Mouse (Mus musculus) left cerebral cortex, postnatal 14 days (tissue): ENCODE measurements around the gene Vmn1r209. TPM values are rescaled to one million over a fixed set of nuclear protein-coding genes. Genes with fewer than 3 reads are reported as not detected.
"Not testable (repeated sequence)": the region's sequence is repeated elsewhere in the genome, so short reads cannot be mapped to it uniquely, and the experiment has no call there.

ENCODE experiments used
- DNase-seq, 2 experiments: peaks; one replicate each; pipeline ENCODE4 v3.0.0; 2021 to 2022; ENCODE audit warnings: low spot score in 2 of 2, mixed read lengths in 1 of 2
- intact Hi-C: fragments of 180-260 bp; cut with DNase I; formaldehyde crosslinking; loops from one replicate; pipeline ENCODE4 v1.15.1; 2025
- long read RNA-seq, 2 experiments: library from polyadenylated mRNA; stranded (forward); transcript quantifications; one replicate each; pipeline ENCODE4 v2.0.0; 2021
- total RNA-seq, 2 experiments: library from RNA; stranded (reverse); gene quantifications; 2 replicates each; pipeline ENCODE4 v1.2.3; 2021

Gene Vmn1r209
- under 1 TPM in 1 of 2 experiments, not detected in 1; 0.04 TPM for total RNA-seq
- long read RNA-seq, experiment 1, result 0 reads
- long read RNA-seq, experiment 2, result 0 reads

DNA sequence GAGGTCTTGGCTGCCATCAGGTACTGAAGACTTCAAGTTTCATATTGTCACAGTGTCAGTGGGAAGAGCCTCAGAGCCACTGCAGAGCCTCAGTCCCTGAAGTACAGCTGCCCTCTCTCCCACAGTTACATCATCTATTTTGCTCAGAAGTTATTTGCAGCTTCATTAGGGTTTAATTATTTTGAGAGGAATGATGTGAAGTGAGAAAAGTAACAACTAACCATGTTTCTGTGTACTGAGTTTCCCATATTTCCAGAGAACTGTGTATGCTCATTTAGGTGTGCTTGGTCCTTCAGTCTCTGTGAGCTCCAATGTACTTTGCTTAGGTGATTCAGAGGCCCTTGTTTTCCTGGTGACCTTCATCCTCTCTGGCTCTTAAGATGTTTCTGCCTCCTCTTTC, at the start of gene Vmn1r209:
Gene Vmn1r209 (minus strand): TSS at position 101 of the 400 bp plus-strand sequence.
- DNase-seq, intact Hi-C loops: not testable (repeated sequence)

DNA sequence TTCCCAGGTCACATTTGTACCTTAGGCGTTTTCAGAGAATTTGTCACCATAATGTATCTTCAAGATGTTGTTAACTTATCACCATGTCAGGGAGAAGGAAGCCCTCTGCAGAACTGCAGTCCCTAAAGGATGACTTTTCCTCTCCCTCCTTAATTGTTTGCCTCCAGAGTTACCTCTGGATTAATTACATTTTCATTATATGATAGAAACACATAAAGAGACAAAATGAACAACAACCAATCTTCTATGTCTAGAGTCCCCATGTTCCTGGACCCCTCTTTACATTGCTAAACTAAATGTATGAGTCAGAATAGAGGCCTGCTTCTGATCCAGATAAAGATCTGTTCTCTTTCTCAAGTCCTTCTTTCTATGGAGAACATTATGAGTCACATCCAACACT, 48.0 kb upstream of the Vmn1r209 start, which contains the start of gene Vmn1r211:
Gene Vmn1r211 (minus strand): TSS at position 101 of the 400 bp plus-strand sequence.
- DNase-seq, result no peak
- intact Hi-C loops, result no loop called here

DNA sequence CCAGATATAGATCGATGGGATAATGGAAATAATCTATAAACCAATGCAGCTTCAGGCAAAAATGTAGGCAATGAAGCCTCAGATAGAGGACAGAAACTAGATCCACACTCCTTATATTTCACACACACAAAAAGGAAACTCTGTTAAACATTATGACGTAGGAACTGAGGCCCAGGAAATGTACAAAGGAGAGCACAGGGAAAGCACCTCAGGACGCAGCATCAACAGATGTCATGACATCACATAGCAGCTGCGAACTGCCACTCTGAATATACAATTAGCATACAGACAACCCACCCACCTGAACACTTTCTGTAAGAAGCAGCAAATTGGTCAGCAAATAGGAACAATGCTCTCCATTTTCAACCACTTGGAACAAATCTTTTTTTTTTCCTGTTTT, 45.3 kb upstream of the Vmn1r209 start:
- DNase-seq, result no peak

DNA sequence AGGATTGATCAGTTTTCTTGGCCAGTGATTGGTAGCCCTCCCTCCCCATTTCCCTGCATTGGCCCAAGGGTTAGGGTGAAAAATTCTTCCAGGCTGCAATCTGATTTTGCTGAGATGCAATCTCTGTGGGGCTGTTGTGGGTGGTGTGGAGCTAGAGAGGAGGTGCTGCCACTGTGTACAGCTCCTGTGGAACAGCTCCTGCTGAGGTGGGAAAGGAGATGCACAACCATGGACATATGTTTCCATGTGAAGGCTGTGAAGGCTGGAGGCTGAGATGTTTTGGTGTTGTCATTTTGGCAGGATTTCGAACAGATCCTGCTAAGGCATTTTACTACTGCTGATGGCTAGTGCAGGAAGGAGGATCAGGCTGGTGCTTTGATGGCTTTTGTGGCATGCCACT, 37.3 kb upstream of the Vmn1r209 start:
- intact Hi-C loops, result no loop called here
- no peak for DNase-seq

More for the DNA sequence above, 45.3 kb upstream of the Vmn1r209 start:
- intact Hi-C loops, result no loop called here

DNA sequence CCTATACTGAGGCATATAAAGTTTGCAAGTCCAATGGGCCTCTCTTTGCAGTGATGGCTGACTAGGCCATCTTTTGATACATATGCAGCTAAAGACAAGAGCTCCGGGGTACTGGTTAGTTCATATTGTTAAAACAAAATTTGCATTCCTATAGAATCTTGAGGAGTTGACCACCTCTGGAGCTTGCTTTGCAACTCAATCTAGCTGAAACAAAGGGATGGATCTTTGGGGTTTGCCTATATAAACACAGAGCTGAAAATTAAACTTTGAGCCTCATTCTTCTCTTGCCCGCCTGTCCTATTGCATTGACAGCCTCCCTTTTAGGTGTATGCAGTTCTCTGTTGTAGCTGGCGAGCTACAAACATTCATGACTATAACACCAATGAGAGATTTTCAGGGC, 34.8 kb upstream of the Vmn1r209 start:
- DNase-seq, intact Hi-C loops: not testable (repeated sequence)

DNA sequence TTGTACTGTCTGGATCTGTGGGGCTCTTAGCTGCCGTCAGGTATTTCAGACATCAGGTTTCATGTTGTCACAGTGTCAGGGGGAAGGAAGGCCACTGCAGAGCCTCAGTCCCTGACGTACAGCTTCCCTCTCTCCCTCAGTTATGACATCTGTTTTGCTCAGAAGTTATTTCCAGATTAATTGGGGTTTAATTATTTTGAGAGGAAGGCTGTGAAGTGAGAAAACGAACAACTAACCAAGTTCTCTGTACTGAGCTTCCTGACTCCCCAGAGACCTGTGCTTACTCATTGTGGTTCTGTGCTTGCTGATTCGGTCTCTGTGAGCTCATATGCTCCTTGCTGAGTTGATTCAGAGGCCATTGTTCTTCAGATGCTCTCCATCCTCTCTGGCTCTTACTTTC, 21.8 kb upstream of the Vmn1r209 start, which contains the start of gene Vmn1r210:
Gene Vmn1r210 (minus strand): TSS at position 101 of the 400 bp plus-strand sequence.
- DNase-seq, result no peak
- intact Hi-C loops, result no loop called here

DNA sequence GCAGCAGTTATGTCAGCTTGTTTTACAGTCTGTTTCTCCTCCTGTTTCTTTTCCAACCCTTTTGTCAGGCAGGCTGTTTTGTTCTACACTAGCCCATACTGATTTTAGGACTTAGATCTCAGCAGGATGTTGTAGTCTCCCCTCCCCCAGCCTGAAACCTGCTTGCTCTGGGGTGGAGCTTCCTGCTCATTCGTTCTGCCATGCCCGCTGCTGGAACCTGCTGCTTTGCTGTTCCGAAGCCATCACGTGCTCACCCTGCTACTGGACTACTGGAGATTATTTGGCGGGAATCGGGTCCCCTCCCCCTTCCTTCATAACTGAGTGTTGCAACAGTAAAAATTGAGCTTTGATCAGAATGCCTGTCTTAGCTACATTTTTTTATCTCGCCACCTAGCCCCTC, 19.9 kb upstream of the Vmn1r209 start:
- DNase-seq, intact Hi-C loops: not testable (repeated sequence)

DNA sequence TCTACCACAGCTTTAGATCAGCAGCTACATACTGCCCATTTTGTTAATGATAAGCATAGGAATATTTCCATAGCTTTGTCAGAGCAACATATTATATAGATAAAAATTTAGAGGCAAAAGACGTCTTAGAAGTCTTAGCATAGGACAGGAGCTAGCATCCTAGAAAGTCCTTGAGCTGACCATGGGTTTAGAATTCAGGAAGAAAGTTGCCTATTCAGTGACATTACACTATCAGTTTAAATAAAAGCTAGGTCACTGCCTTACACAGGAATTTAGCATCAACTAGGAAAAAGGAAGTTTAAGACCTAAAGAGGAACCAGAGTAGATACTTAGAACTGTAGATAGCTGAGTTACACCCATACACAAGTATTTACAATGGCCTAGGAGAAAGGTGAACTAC, 12.1 kb upstream of the Vmn1r209 start:
- intact Hi-C loops, DNase-seq: not testable (repeated sequence)

DNA sequence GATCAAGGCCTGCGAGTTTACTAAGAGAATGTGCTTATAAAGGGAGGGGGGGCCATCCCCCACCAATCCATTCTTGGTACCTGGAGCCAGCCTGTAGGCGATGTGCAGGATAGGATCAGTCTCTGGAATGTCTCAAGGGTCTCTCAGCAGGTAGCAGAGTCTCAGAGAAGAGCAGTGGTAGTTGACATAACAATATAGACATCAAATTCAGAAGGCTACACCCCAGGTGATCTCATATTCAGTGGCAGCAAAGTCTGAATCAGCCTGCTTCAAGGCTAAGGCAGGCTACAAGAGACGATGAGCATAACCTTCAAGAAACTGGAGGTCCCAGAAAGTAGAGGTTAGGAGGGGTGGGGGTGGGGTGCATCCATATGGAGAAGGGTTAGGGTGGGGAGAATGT, 21.4 kb downstream of the Vmn1r209 start:
- intact Hi-C loops, result not testable (repeated sequence)

DNA sequence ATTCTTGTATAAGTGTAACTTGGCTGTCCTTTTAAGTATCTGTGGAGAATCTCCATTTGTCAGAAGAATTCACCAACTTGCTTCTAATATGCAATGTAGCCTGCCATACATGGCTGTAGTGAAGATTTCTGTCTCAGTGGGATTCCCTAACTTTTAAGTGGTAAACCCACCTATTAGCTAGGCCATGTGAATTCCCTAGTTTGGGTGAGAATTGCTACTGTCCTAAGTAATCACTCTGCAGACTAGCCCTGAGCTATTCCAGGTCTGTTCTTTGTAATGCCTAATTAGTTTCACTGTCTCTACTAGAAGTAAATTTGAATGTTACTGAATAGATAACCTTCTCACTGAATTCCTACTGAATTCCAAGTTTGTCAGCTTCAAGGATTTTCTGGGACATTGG, 25.3 kb downstream of the Vmn1r209 start:
- intact Hi-C loops, DNase-seq: not testable (repeated sequence)

More for the DNA sequence above, 21.4 kb downstream of the Vmn1r209 start:
- DNase-seq, result not testable (repeated sequence)

DNA sequence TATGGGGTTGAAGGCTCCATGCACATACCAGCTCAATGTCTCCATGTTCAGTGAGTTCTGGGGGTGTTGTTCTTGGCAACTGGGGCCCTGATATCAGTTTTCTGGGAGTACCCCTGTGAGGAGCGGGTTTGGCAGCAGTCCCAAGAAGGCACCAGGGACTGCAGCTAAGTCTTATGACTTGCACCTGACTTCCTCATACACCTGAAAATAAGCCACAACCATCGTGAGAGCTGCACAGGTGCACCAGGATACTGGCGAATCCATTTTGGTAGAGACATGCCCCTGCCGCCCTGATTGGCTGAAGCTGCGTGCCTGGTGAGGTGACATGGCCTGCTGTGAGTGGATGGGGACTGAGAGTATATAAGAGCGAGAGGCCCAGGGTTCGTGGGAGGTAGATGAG, 32.2 kb downstream of the Vmn1r209 start, which contains the start of gene Vmn1r208:
Gene Vmn1r208 (minus strand): TSS at position 101 of the 400 bp plus-strand sequence.
- DNase-seq, intact Hi-C loops: not testable (repeated sequence)

DNA sequence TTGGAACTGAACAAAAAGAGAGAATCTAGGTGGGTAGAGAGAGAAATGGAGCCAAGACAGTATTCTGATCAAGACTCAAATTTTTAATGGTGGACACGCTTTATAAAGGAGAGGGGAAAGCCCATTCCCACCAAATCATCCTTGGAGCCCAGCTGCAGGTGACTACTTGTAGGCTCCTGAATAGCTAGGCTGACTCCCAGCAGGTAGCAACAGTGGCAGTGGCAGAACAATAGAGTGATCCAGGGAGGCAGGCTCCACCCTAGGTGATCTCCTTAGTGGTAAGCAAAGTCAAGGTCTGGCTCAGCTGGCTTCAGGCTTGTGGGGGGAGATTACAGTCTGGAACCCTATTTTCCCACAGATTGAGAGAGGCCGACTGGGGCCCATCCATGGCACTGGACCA, 37.9 kb downstream of the Vmn1r209 start:
- intact Hi-C loops, DNase-seq: not testable (repeated sequence)

Other genes starting within 250 kb of the Vmn1r209 start
- not detected for gene Vmn1r205, start 216.7 kb downstream of the Vmn1r209 start, total RNA-seq
- gene Vmn1r206, start 185.4 kb downstream of the Vmn1r209 start, total RNA-seq, result not detected
- under 1 TPM; 0.11 to 0.15 TPM for gene Vmn1r207-ps, start 80.1 kb downstream of the Vmn1r209 start, total RNA-seq
- gene Vmn1r208, start 32.3 kb downstream of the Vmn1r209 start, total RNA-seq, result not detected
- not detected for gene Vmn1r210, start 21.7 kb upstream of the Vmn1r209 start, total RNA-seq
- not detected for gene Vmn1r211, start 47.9 kb upstream of the Vmn1r209 start, total RNA-seq
- gene Vmn1r212, start 74.5 kb upstream of the Vmn1r209 start, total RNA-seq, result not detected
- not detected for gene Vmn1r213, start 198.0 kb upstream of the Vmn1r209 start, total RNA-seq
- gene Vmn1r214, start 220.7 kb upstream of the Vmn1r209 start, total RNA-seq, result not detected